Mouse (Mus musculus): ENCODE results near the gene Egflam.

GRCm38 (mm10) chr15:7167906-7168532 lies 230.2 kb downstream of the Egflam start:
- TF ChIP-seq POLR2A (IDR thresholded peaks at IDR 0.05; ENCODE audit: low read depth, low read length) (no peak), CTCF (IDR thresholded peaks at IDR 0.05; ENCODE audit: borderline replicate concordance, insufficient read depth, low read length) (no peak)

Measured in embryonic fibroblast, embryonic 13.5 days (primary cell).